8 mouse cellular contexts compared by ENCODE assay signal in genomic region chr15:98789661-98790535, GRCm38 (mm10). TPM values are rescaled to one million over a fixed set of nuclear protein-coding genes. Genes with fewer than 3 reads are reported as not detected.
DNase-seq lines count a peak whose midpoint lies in the region; ATAC-seq and TF ChIP-seq lines count a peak whose summit lies in the region.

Gene Wnt1, plus strand, starts transcription at chr15:98789857.

- H3K9ac ChIP-seq in limb, embryonic 13.5 days = peak within 1 kb of the TSS; percentile 39
- no peak within 1 kb of the TSS for H3K9ac ChIP-seq in midbrain, postnatal 0 days (replicated peaks; ENCODE audit: low read length, poor library complexity, severe bottlenecking)

- 4% methylated on average over 51 of the region's 51 CpGs for WGBS in limb, embryonic 13.5 days
- under 1% methylated on average over 51 of the region's 51 CpGs for WGBS in midbrain, postnatal 0 days

- H3K9me3 ChIP-seq in limb, embryonic 13.5 days = peaks cover 5% of the 10 kb centered on the region; the same call in 1 of the 2 replicates
- no peaks in the 10 kb centered on the region for H3K9me3 ChIP-seq in midbrain, postnatal 0 days (ENCODE audit: low read length)

- no peaks in the 10 kb centered on the region for H3K36me3 ChIP-seq in limb, embryonic 13.5 days
- H3K36me3 ChIP-seq in midbrain, postnatal 0 days (ENCODE audit: insufficient read depth, low read length) = no peaks in the 10 kb centered on the region

- H3K4me1 ChIP-seq in limb, embryonic 13.5 days = peaks cover 33% of the 10 kb centered on the region
- no peaks in the 10 kb centered on the region; the same call in 1 of the 2 replicates for H3K4me1 ChIP-seq in midbrain, postnatal 0 days (ENCODE audit: insufficient read depth, low read length)

- H3K27ac ChIP-seq in gastrocnemius, adult 2 months = no peak within 1 kb of the TSS
- H3K27ac ChIP-seq in limb, embryonic 13.5 days = no peak within 1 kb of the TSS
- H3K27ac ChIP-seq in midbrain, postnatal 0 days (ENCODE audit: low read depth, low read length) = no peak within 1 kb of the TSS

- intact Hi-C loops in gastrocnemius, adult 2 months (cut with DNase I) = no loop called here
- intact Hi-C loops in heart, postnatal 10 days (cut with DNase I) = loop anchor here (10.0 kb wide), 1 partner anchor 85 kb away; the partner anchor contains the start of gene Ccdc65

- H3K27me3 ChIP-seq in limb, embryonic 13.5 days = peaks cover 98% of the 10 kb centered on the region
- H3K27me3 ChIP-seq in midbrain, postnatal 0 days (ENCODE audit: insufficient read depth, low read length) = peaks cover 68% of the 10 kb centered on the region

- ATAC-seq in limb, embryonic 13.5 days (ENCODE audit: low FRiP score, low read depth) = no peak
- ATAC-seq in midbrain, postnatal 0 days (ENCODE audit: low FRiP score) = no peak

- TF ChIP-seq CTCF in gastrocnemius, adult 2 months (IDR thresholded peaks at IDR 0.05) = peak; percentile 66
- TF ChIP-seq CTCF in midbrain, postnatal 0 days (IDR thresholded peaks at IDR 0.05) = peak; percentile 63

- peak; percentile 65 for DNase-seq in gastrocnemius, adult 2 months
- no peak for DNase-seq in gastrocnemius, postnatal 25 days
- DNase-seq in adrenal gland, postnatal 10 days = peak; percentile 77
- peak; percentile 65 to 79 for DNase-seq in heart, postnatal 10 days
- DNase-seq in midbrain, postnatal 0 days (ENCODE audit: low spot score) = no peak
- peak; percentile 69 to 72 for DNase-seq in thymus, postnatal 36 days
- no peak for DNase-seq in T-cell, adult 2 months (ENCODE audit: low spot score)

- H3K4me2 ChIP-seq in limb, embryonic 13.5 days (replicated peaks) = peak within 1 kb of the TSS; percentile 49
- H3K4me2 ChIP-seq in midbrain, postnatal 0 days (ENCODE audit: low read depth, low read length, poor library complexity, severe bottlenecking) = no peak within 1 kb of the TSS

- H3K4me3 ChIP-seq in gastrocnemius, adult 2 months = peak within 1 kb of the TSS; percentile 64
- H3K4me3 ChIP-seq in limb, embryonic 13.5 days = peak within 1 kb of the TSS; percentile 40
- H3K4me3 ChIP-seq in midbrain, postnatal 0 days (ENCODE audit: low read depth, low read length) = peak within 1 kb of the TSS; percentile 19; the same call in 1 of the 2 replicates

RNA-seq across cellular contexts. Expression of gene Wnt1, which starts in this region (rescaled TPM):
- under 1 TPM in 1 of 2 experiments, not detected in 1; 0.08 TPM for total RNA-seq in gastrocnemius, adult 2 months (2021)
- not detected for total RNA-seq in gastrocnemius, postnatal 25 days (2021)
- total RNA-seq in adrenal gland, postnatal 10 days (2021) = under 1 TPM in 1 of 2 experiments, not detected in 1; 0.12 TPM
- total RNA-seq in heart, postnatal 10 days (2021) = not detected
- not detected in 2 replicates for polyA plus RNA-seq in limb, embryonic 13.5 days (2015; fragmentation: Nextera tagmentation; extraction: Ambion mirVana)
- 0.33 TPM in 2 replicates for total RNA-seq in midbrain, postnatal 0 days (2014; rRNA removed)
- polyA plus RNA-seq in midbrain, postnatal 0 days (2015; fragmentation: Nextera tagmentation; extraction: Ambion mirVana) = 0.81 and 1.1 TPM in 2 replicates

Comparison
In these comparisons a context has a peak if more than half of its experiments do, and no peak if none do; other contexts are left out.
1. Peak in DNase-seq and H3K4me3 ChIP-seq in gastrocnemius, adult 2 months; RNA of the gene not detected or under 1 TPM.
2. Peak in DNase-seq in adrenal gland, postnatal 10 days; RNA of the gene not detected or under 1 TPM.
3. Peak in DNase-seq in heart, postnatal 10 days; RNA of the gene not detected or under 1 TPM.
4. DNase-seq: peak in thymus, postnatal 36 days (2 of 2); none in gastrocnemius, postnatal 25 days (single experiment), midbrain, postnatal 0 days (single experiment) and T-cell, adult 2 months (single experiment).
5. Peak in every context shown above with its lines, with median percentiles within 50 percentile points of each other: H3K4me3 ChIP-seq.